Mouse (Mus musculus): ENCODE data around the gene Phyhd1. TPM values are rescaled to one million over a fixed set of nuclear protein-coding genes. Genes with fewer than 3 reads are reported as not detected.

Phyhd1 gene
- 72.7 TPM for polyA plus RNA-seq (2014; fragmentation: Illumina TruSeq; extraction: RNeasy Lipid Tissue Mini Kit (QIAGEN cat#74804); ENCODE audit: low read depth, low replicate concordance)

GRCm38 (mm10) chr2:30265767-30266253, at the start of gene Phyhd1:
Gene Phyhd1, plus strand, starts transcription at chr2:30266203.

GRCm38 (mm10) chr2:30237199-30237880, 28.7 kb upstream of the Phyhd1 start, which contains the start of gene Lrrc8a:
Gene Lrrc8a, plus strand, starts transcription at chr2:30237715.

GRCm38 (mm10) chr2:30240267-30240666, 25.7 kb upstream of the Phyhd1 start, which contains the start of gene Gm28035:
Gene Gm28035, plus strand, starts transcription at chr2:30240567.

GRCm38 (mm10) chr2:30280743-30281142, 14.7 kb downstream of the Phyhd1 start, which contains the start of gene Gm28038:
Gene Gm28038, plus strand, starts transcription at chr2:30281043.

GRCm38 (mm10) chr2:30286192-30287026, 20.4 kb downstream of the Phyhd1 start, which contains the start of the genes Dolk and Nup188:
Gene Dolk, minus strand, starts transcription at chr2:30286334.
Gene Nup188, plus strand, starts transcription at chr2:30286397.

Other genes starting within 250 kb of the Phyhd1 start
- gene Wdr34, start 217.3 kb upstream of the Phyhd1 start, polyA plus RNA-seq (2014; fragmentation: Illumina TruSeq; extraction: RNeasy Lipid Tissue Mini Kit (QIAGEN cat#74804); ENCODE audit: low read depth, low replicate concordance): 0.34 TPM
- 144 TPM for gene Set, start 208.8 kb upstream of the Phyhd1 start, polyA plus RNA-seq (2014; fragmentation: Illumina TruSeq; extraction: RNeasy Lipid Tissue Mini Kit (QIAGEN cat#74804); ENCODE audit: low read depth, low replicate concordance)
- gene Pkn3, start 188.5 kb upstream of the Phyhd1 start, polyA plus RNA-seq (2014; fragmentation: Illumina TruSeq; extraction: RNeasy Lipid Tissue Mini Kit (QIAGEN cat#74804); ENCODE audit: low read depth, low replicate concordance): not detected
- 2.7 TPM for gene Zdhhc12, start 172.6 kb upstream of the Phyhd1 start, polyA plus RNA-seq (2014; fragmentation: Illumina TruSeq; extraction: RNeasy Lipid Tissue Mini Kit (QIAGEN cat#74804); ENCODE audit: low read depth, low replicate concordance)
- gene Zer1, start 141.6 kb upstream of the Phyhd1 start, polyA plus RNA-seq (2014; fragmentation: Illumina TruSeq; extraction: RNeasy Lipid Tissue Mini Kit (QIAGEN cat#74804); ENCODE audit: low read depth, low replicate concordance): 2.0 TPM
- gene Tbc1d13, start 132.5 kb upstream of the Phyhd1 start, polyA plus RNA-seq (2014; fragmentation: Illumina TruSeq; extraction: RNeasy Lipid Tissue Mini Kit (QIAGEN cat#74804); ENCODE audit: low read depth, low replicate concordance): 6.5 TPM
- 0.64 TPM for gene Endog, start 94.7 kb upstream of the Phyhd1 start, polyA plus RNA-seq (2014; fragmentation: Illumina TruSeq; extraction: RNeasy Lipid Tissue Mini Kit (QIAGEN cat#74804); ENCODE audit: low read depth, low replicate concordance)
- gene Spout1, start 87.7 kb upstream of the Phyhd1 start, polyA plus RNA-seq (2014; fragmentation: Illumina TruSeq; extraction: RNeasy Lipid Tissue Mini Kit (QIAGEN cat#74804); ENCODE audit: low read depth, low replicate concordance): 0.53 TPM
- gene Kyat1, start 60.4 kb upstream of the Phyhd1 start, polyA plus RNA-seq (2014; fragmentation: Illumina TruSeq; extraction: RNeasy Lipid Tissue Mini Kit (QIAGEN cat#74804); ENCODE audit: low read depth, low replicate concordance): 13.5 TPM
- 3.3 TPM for gene Lrrc8a, start 28.5 kb upstream of the Phyhd1 start, polyA plus RNA-seq (2014; fragmentation: Illumina TruSeq; extraction: RNeasy Lipid Tissue Mini Kit (QIAGEN cat#74804); ENCODE audit: low read depth, low replicate concordance)
- 0.26 TPM for gene Gm28035, start 25.6 kb upstream of the Phyhd1 start, polyA plus RNA-seq (2014; fragmentation: Illumina TruSeq; extraction: RNeasy Lipid Tissue Mini Kit (QIAGEN cat#74804); ENCODE audit: low read depth, low replicate concordance)
- not detected for gene Gm28038, start 14.8 kb downstream of the Phyhd1 start, polyA plus RNA-seq (2014; fragmentation: Illumina TruSeq; extraction: RNeasy Lipid Tissue Mini Kit (QIAGEN cat#74804); ENCODE audit: low read depth, low replicate concordance)
- gene Dolk, start 20.1 kb downstream of the Phyhd1 start, polyA plus RNA-seq (2014; fragmentation: Illumina TruSeq; extraction: RNeasy Lipid Tissue Mini Kit (QIAGEN cat#74804); ENCODE audit: low read depth, low replicate concordance): 5.8 TPM
- gene Nup188, start 20.2 kb downstream of the Phyhd1 start, polyA plus RNA-seq (2014; fragmentation: Illumina TruSeq; extraction: RNeasy Lipid Tissue Mini Kit (QIAGEN cat#74804); ENCODE audit: low read depth, low replicate concordance): 1.1 TPM
- gene Sh3glb2, start 93.1 kb downstream of the Phyhd1 start, polyA plus RNA-seq (2014; fragmentation: Illumina TruSeq; extraction: RNeasy Lipid Tissue Mini Kit (QIAGEN cat#74804); ENCODE audit: low read depth, low replicate concordance): 1.8 TPM
- 2.6 TPM for gene Miga2, start 98.0 kb downstream of the Phyhd1 start, polyA plus RNA-seq (2014; fragmentation: Illumina TruSeq; extraction: RNeasy Lipid Tissue Mini Kit (QIAGEN cat#74804); ENCODE audit: low read depth, low replicate concordance)
- 1.2 TPM for gene Dolpp1, start 126.1 kb downstream of the Phyhd1 start, polyA plus RNA-seq (2014; fragmentation: Illumina TruSeq; extraction: RNeasy Lipid Tissue Mini Kit (QIAGEN cat#74804); ENCODE audit: low read depth, low replicate concordance)
- 7.4 TPM for gene Crat, start 149.6 kb downstream of the Phyhd1 start, polyA plus RNA-seq (2014; fragmentation: Illumina TruSeq; extraction: RNeasy Lipid Tissue Mini Kit (QIAGEN cat#74804); ENCODE audit: low read depth, low replicate concordance)
- 3.8 TPM for gene Ptpa, start 149.8 kb downstream of the Phyhd1 start, polyA plus RNA-seq (2014; fragmentation: Illumina TruSeq; extraction: RNeasy Lipid Tissue Mini Kit (QIAGEN cat#74804); ENCODE audit: low read depth, low replicate concordance)
- gene Ier5l, start 208.0 kb downstream of the Phyhd1 start, polyA plus RNA-seq (2014; fragmentation: Illumina TruSeq; extraction: RNeasy Lipid Tissue Mini Kit (QIAGEN cat#74804); ENCODE audit: low read depth, low replicate concordance): not detected